Mouse (Mus musculus) heart, adult 10 weeks (tissue): ENCODE data around the gene Slc6a15. TPM values are rescaled to one million over a fixed set of nuclear protein-coding genes. Genes with fewer than 3 reads are reported as not detected.

Source experiments
- polyA plus RNA-seq: library from polyadenylated mRNA; stranded (reverse); fragments of 350-450 nt; fragmentation: Illumina TruSeq; extraction: RNeasy Lipid Tissue Mini Kit (QIAGEN cat#74804); gene quantifications from one replicate; pipeline ENCODE4 v1.2.3, GENCODE M21; 2014; ENCODE audit warnings: low read depth, low replicate concordance

Slc6a15 gene
- polyA plus RNA-seq, result not detected

GRCm38 (mm10) chr10:103367371-103368295 is at the start of gene Slc6a15:
TSS of gene Slc6a15 (plus strand) at chr10:103367783.

Other genes starting within 250 kb of the Slc6a15 start
- not detected for gene Lrriq1, start 131.5 kb upstream of the Slc6a15 start, polyA plus RNA-seq